Mouse (Mus musculus): ENCODE data around the gene Id3. TPM values are rescaled to one million over a fixed set of nuclear protein-coding genes. Genes with fewer than 3 reads are reported as not detected.

The Id3 gene
- polyA plus RNA-seq, 1 experiment from 2014 or later = 224 TPM

GRCm38 (mm10) chr4:136170401-136170800, 27.1 kb downstream of the Id3 start:
- no peaks in the 10 kb centered on the region for H3K36me3 ChIP-seq (ENCODE audit: control insufficient read depth, insufficient read depth, low read length)
- peaks cover 9% of the 10 kb centered on the region; the same call in 1 of the 2 replicates for H3K4me1 ChIP-seq (replicated peaks; ENCODE audit: control insufficient read depth, insufficient read depth)
- DNase-seq (ENCODE audit: low spot score) = no peak
- ATAC-seq (ENCODE audit: low FRiP score, low TSS enrichment) = no peak
- H3K27me3 ChIP-seq (ENCODE audit: control insufficient read depth, insufficient read depth, low read length) = no peaks in the 10 kb centered on the region
- H3K4me2 ChIP-seq (replicated peaks; ENCODE audit: low read depth) = no peak overlapping the region
- H3K27ac ChIP-seq (replicated peaks) = no peak overlapping the region
- no peak overlapping the region for H3K9ac ChIP-seq (ENCODE audit: low read length)
- no peak overlapping the region for H3K4me3 ChIP-seq (ENCODE audit: low read depth, low read length)
- no peaks in the 10 kb centered on the region for H3K9me3 ChIP-seq (ENCODE audit: control insufficient read depth, low read length)
- 72% methylated on average over 4 of the region's 4 CpGs for WGBS
- TF ChIP-seq CTCF (IDR thresholded peaks at IDR 0.05; ENCODE audit: low read depth) = no peak
- TF ChIP-seq EP300 (optimal IDR thresholded peaks at IDR 0.05) = no peak

- 29% methylated on average over 12 of the region's 12 CpGs for WGBS
- no peak for ATAC-seq (ENCODE audit: low FRiP score, low TSS enrichment)
- Histone ChIP-seq H3K9ac (ENCODE audit: low read length) (peak overlapping the region; percentile 54; the same call in 1 of the 2 replicates), H3K4me3 (ENCODE audit: low read depth, low read length) (peak overlapping the region; percentile 63), H3K27me3 (ENCODE audit: control insufficient read depth, insufficient read depth, low read length) (no peaks in the 10 kb centered on the region), H3K36me3 (ENCODE audit: control insufficient read depth, insufficient read depth, low read length) (no peaks in the 10 kb centered on the region), H3K4me1 (replicated peaks; ENCODE audit: control insufficient read depth, insufficient read depth) (peaks cover 9% of the 10 kb centered on the region; the same call in 1 of the 2 replicates), H3K27ac (replicated peaks) (no peak overlapping the region), H3K9me3 (ENCODE audit: control insufficient read depth, low read length) (no peaks in the 10 kb centered on the region), H3K4me2 (replicated peaks; ENCODE audit: low read depth) (peak overlapping the region; percentile 100)
- no peak for DNase-seq (ENCODE audit: low spot score)
- no peak for TF ChIP-seq EP300 (optimal IDR thresholded peaks at IDR 0.05)
- TF ChIP-seq CTCF (IDR thresholded peaks at IDR 0.05; ENCODE audit: low read depth) = no peak
Measured at GRCm38 (mm10) chr4:136171455-136171854, 28.2 kb downstream of the Id3 start.

GRCm38 (mm10) chr4:136172011-136172541, 28.8 kb downstream of the Id3 start, which contains the start of gene E2f2:
E2f2 (plus strand) TSS chr4:136172394.
- Histone ChIP-seq H3K27ac (replicated peaks) (0 out of 2 replicates have a peak within 1 kb of the TSS, but pooled peaks have one; percentile 40), H3K4me1 (replicated peaks; ENCODE audit: control insufficient read depth, insufficient read depth) (peaks cover 9% of the 10 kb centered on the region; the same call in 1 of the 2 replicates), H3K27me3 (ENCODE audit: control insufficient read depth, insufficient read depth, low read length) (no peaks in the 10 kb centered on the region), H3K9ac (ENCODE audit: low read length) (peak within 1 kb of the TSS; percentile 64), H3K4me3 (ENCODE audit: low read depth, low read length) (peak within 1 kb of the TSS; percentile 63), H3K4me2 (replicated peaks; ENCODE audit: low read depth) (peak within 1 kb of the TSS; percentile 100), H3K9me3 (ENCODE audit: control insufficient read depth, low read length) (no peaks in the 10 kb centered on the region), H3K36me3 (ENCODE audit: control insufficient read depth, insufficient read depth, low read length) (no peaks in the 10 kb centered on the region)
- DNase-seq (ENCODE audit: low spot score) (peak; percentile 78), ATAC-seq (ENCODE audit: low FRiP score, low TSS enrichment) (peak; percentile 19; the same call in 1 of the 2 replicates)
- whole genome bisulfite sequencing = under 1% methylated on average over 35 of the region's 35 CpGs
- TF ChIP-seq CTCF (IDR thresholded peaks at IDR 0.05; ENCODE audit: low read depth) (no peak), EP300 (optimal IDR thresholded peaks at IDR 0.05) (no peak)

GRCm38 (mm10) chr4:136172542-136173209, 29.4 kb downstream of the Id3 start:
- H3K36me3 ChIP-seq (ENCODE audit: control insufficient read depth, insufficient read depth, low read length) = no peaks in the 10 kb centered on the region
- under 1% methylated on average over 52 of the region's 67 CpGs for WGBS
- H3K9ac ChIP-seq (ENCODE audit: low read length) = peak overlapping the region; percentile 64
- TF ChIP-seq EP300 (optimal IDR thresholded peaks at IDR 0.05) (no peak), CTCF (IDR thresholded peaks at IDR 0.05; ENCODE audit: low read depth) (no peak)
- no peak for ATAC-seq (ENCODE audit: low FRiP score, low TSS enrichment)
- H3K27ac ChIP-seq (replicated peaks) = 0 out of 2 replicates have a peak overlapping the region, but pooled peaks have one; percentile 40
- H3K4me2 ChIP-seq (replicated peaks; ENCODE audit: low read depth) = peak overlapping the region; percentile 100
- no peaks in the 10 kb centered on the region for H3K9me3 ChIP-seq (ENCODE audit: control insufficient read depth, low read length)
- H3K4me1 ChIP-seq (replicated peaks; ENCODE audit: control insufficient read depth, insufficient read depth) = peaks cover 11% of the 10 kb centered on the region; the same call in 1 of the 2 replicates
- no peaks in the 10 kb centered on the region for H3K27me3 ChIP-seq (ENCODE audit: control insufficient read depth, insufficient read depth, low read length)
- peak; percentile 75 for DNase-seq (ENCODE audit: low spot score)
- H3K4me3 ChIP-seq (ENCODE audit: low read depth, low read length) = peak overlapping the region; percentile 63

GRCm38 (mm10) chr4:136173210-136173715, 30.0 kb downstream of the Id3 start:
- WGBS = 12% methylated on average over 14 of the region's 14 CpGs
- TF ChIP-seq CTCF (IDR thresholded peaks at IDR 0.05; ENCODE audit: low read depth) (no peak), EP300 (optimal IDR thresholded peaks at IDR 0.05) (no peak)
- 0 out of 2 replicates have a peak overlapping the region, but pooled peaks have one; percentile 40 for H3K27ac ChIP-seq (replicated peaks)

More at GRCm38 (mm10) chr4:136173210-136173715, 30.0 kb downstream of the Id3 start:
- peaks cover 15% of the 10 kb centered on the region; the same call in 1 of the 2 replicates for H3K4me1 ChIP-seq (replicated peaks; ENCODE audit: control insufficient read depth, insufficient read depth)
- H3K9ac ChIP-seq (ENCODE audit: low read length) = peak overlapping the region; percentile 64
- no peaks in the 10 kb centered on the region for H3K9me3 ChIP-seq (ENCODE audit: control insufficient read depth, low read length)
- DNase-seq (ENCODE audit: low spot score) (no peak), ATAC-seq (ENCODE audit: low FRiP score, low TSS enrichment) (no peak)
- H3K4me3 ChIP-seq (ENCODE audit: low read depth, low read length) = peak overlapping the region; percentile 63
- no peaks in the 10 kb centered on the region for H3K36me3 ChIP-seq (ENCODE audit: control insufficient read depth, insufficient read depth, low read length)
- no peaks in the 10 kb centered on the region for H3K27me3 ChIP-seq (ENCODE audit: control insufficient read depth, insufficient read depth, low read length)
- peak overlapping the region; percentile 100 for H3K4me2 ChIP-seq (replicated peaks; ENCODE audit: low read depth)

Data from stomach, postnatal 0 days (tissue).